Mouse (Mus musculus): ENCODE results near the gene Gpatch1.

The Gpatch1 gene

GRCm38 (mm10) chr7:35314156-35314555 lies 4.1 kb downstream of the Gpatch1 start:
- H3K4me3 ChIP-seq (replicated peaks; ENCODE audit: low read length): no peak overlapping the region
- peaks cover 21% of the 10 kb centered on the region for H3K36me3 ChIP-seq (ENCODE audit: insufficient read depth, low read length)
- peaks cover 28% of the 10 kb centered on the region for H3K4me1 ChIP-seq (replicated peaks; ENCODE audit: low read depth, low read length)
- no peaks in the 10 kb centered on the region for H3K27me3 ChIP-seq (ENCODE audit: insufficient read depth, low read length)
- TF ChIP-seq POU5F1 (IDR thresholded peaks at IDR 0.05; ENCODE audit: borderline replicate concordance, low read length) (no peak), CTCF (conservative IDR thresholded peaks at IDR 0.05; ENCODE audit: low read length) (no peak), NANOG (IDR thresholded peaks at IDR 0.05; ENCODE audit: borderline replicate concordance, low read length) (no peak)
- H3K9me3 ChIP-seq (ENCODE audit: low read length): no peaks in the 10 kb centered on the region

- Histone ChIP-seq H3K4me3 (replicated peaks; ENCODE audit: low read length) (no peak overlapping the region), H3K4me1 (replicated peaks; ENCODE audit: low read depth, low read length) (peaks cover 28% of the 10 kb centered on the region), H3K27me3 (ENCODE audit: insufficient read depth, low read length) (no peaks in the 10 kb centered on the region), H3K36me3 (ENCODE audit: insufficient read depth, low read length) (peaks cover 37% of the 10 kb centered on the region), H3K9me3 (ENCODE audit: low read length) (no peaks in the 10 kb centered on the region)
- TF ChIP-seq POU5F1 (IDR thresholded peaks at IDR 0.05; ENCODE audit: borderline replicate concordance, low read length) (no peak), CTCF (conservative IDR thresholded peaks at IDR 0.05; ENCODE audit: low read length) (no peak), NANOG (IDR thresholded peaks at IDR 0.05; ENCODE audit: borderline replicate concordance, low read length) (no peak)
Measured at GRCm38 (mm10) chr7:35311214-35311613, 7.0 kb downstream of the Gpatch1 start.

DNA sequence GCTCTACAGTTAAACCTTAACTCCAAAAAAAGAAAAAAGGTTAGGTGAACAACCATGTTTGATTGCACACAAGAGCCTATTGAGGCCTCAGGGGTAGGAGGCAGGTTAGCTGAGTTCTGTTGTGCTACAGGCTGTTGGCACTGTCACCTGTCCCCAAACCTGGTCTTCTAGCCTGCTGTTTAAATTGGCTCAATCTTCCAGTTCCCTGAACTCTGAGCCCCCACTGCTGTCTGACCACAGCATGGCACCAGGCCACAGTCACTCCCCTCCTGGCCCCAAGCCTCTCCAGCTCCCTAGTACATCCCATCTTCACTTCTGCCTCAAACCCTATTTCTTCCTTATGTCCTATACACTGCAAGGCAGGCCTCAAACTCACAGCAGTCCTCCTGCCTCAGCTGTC lies 17.4 kb downstream of the Gpatch1 start:
- Histone ChIP-seq H3K27me3 (ENCODE audit: insufficient read depth, low read length) (no peaks in the 10 kb centered on the region), H3K36me3 (ENCODE audit: insufficient read depth, low read length) (peaks cover 67% of the 10 kb centered on the region), H3K4me1 (replicated peaks; ENCODE audit: low read depth, low read length) (0 out of 2 replicates have a peak, but pooled peaks cover 7% of the 10 kb centered on the region), H3K9me3 (ENCODE audit: low read length) (no peaks in the 10 kb centered on the region), H3K4me3 (replicated peaks; ENCODE audit: low read length) (no peak overlapping the region)
- no peak for TF ChIP-seq POU5F1 (IDR thresholded peaks at IDR 0.05; ENCODE audit: borderline replicate concordance, low read length)
- TF ChIP-seq CTCF (conservative IDR thresholded peaks at IDR 0.05; ENCODE audit: low read length): no peak
- no peak for TF ChIP-seq NANOG (IDR thresholded peaks at IDR 0.05; ENCODE audit: borderline replicate concordance, low read length)

- Histone ChIP-seq H3K36me3 (ENCODE audit: insufficient read depth, low read length) (peaks cover 69% of the 10 kb centered on the region), H3K9me3 (ENCODE audit: low read length) (no peaks in the 10 kb centered on the region), H3K4me3 (replicated peaks; ENCODE audit: low read length) (no peak overlapping the region), H3K27me3 (ENCODE audit: insufficient read depth, low read length) (no peaks in the 10 kb centered on the region), H3K4me1 (replicated peaks; ENCODE audit: low read depth, low read length) (peaks cover 9% of the 10 kb centered on the region; the same call in 1 of the 2 replicates)
- TF ChIP-seq NANOG (IDR thresholded peaks at IDR 0.05; ENCODE audit: borderline replicate concordance, low read length) (no peak), POU5F1 (IDR thresholded peaks at IDR 0.05; ENCODE audit: borderline replicate concordance, low read length) (no peak), CTCF (conservative IDR thresholded peaks at IDR 0.05; ENCODE audit: low read length) (no peak)
Measured at GRCm38 (mm10) chr7:35299656-35300055, 18.6 kb downstream of the Gpatch1 start.

DNA sequence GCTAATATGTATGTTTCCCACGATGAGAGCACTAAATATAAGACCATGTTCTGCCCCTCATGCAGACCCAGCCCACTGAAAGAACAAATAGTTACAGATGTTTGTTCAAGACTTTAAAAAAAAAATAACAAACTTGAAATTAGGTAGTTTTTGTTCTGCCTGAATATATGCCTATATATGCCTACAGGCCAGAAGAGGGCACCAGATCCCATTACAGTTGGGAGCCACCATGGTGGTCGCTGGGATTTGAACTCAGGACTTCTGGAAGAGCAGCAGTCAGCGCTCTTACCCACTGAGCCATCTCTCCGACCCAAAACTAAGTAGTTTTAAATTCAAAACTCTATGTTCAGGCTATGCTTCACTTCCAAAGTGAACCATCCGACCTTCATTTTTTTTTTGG lies 20.4 kb downstream of the Gpatch1 start:
- peaks cover 9% of the 10 kb centered on the region; the same call in 1 of the 2 replicates for H3K4me1 ChIP-seq (replicated peaks; ENCODE audit: low read depth, low read length)
- H3K9me3 ChIP-seq (ENCODE audit: low read length): no peaks in the 10 kb centered on the region
- TF ChIP-seq CTCF (conservative IDR thresholded peaks at IDR 0.05; ENCODE audit: low read length) (peak; percentile 31), POU5F1 (IDR thresholded peaks at IDR 0.05; ENCODE audit: borderline replicate concordance, low read length) (no peak), NANOG (IDR thresholded peaks at IDR 0.05; ENCODE audit: borderline replicate concordance, low read length) (no peak)
- peaks cover 77% of the 10 kb centered on the region for H3K36me3 ChIP-seq (ENCODE audit: insufficient read depth, low read length)
- no peaks in the 10 kb centered on the region for H3K27me3 ChIP-seq (ENCODE audit: insufficient read depth, low read length)
- H3K4me3 ChIP-seq (replicated peaks; ENCODE audit: low read length): no peak overlapping the region

GRCm38 (mm10) chr7:35295631-35296030 lies 22.6 kb downstream of the Gpatch1 start:
- TF ChIP-seq CTCF (conservative IDR thresholded peaks at IDR 0.05; ENCODE audit: low read length) (no peak), NANOG (IDR thresholded peaks at IDR 0.05; ENCODE audit: borderline replicate concordance, low read length) (no peak), POU5F1 (IDR thresholded peaks at IDR 0.05; ENCODE audit: borderline replicate concordance, low read length) (no peak)
- no peak overlapping the region for H3K4me3 ChIP-seq (replicated peaks; ENCODE audit: low read length)
- H3K27me3 ChIP-seq (ENCODE audit: insufficient read depth, low read length): no peaks in the 10 kb centered on the region
- no peaks in the 10 kb centered on the region for H3K9me3 ChIP-seq (ENCODE audit: low read length)
- H3K4me1 ChIP-seq (replicated peaks; ENCODE audit: low read depth, low read length): peaks cover 9% of the 10 kb centered on the region; the same call in 1 of the 2 replicates
- peaks cover 78% of the 10 kb centered on the region for H3K36me3 ChIP-seq (ENCODE audit: insufficient read depth, low read length)

DNA sequence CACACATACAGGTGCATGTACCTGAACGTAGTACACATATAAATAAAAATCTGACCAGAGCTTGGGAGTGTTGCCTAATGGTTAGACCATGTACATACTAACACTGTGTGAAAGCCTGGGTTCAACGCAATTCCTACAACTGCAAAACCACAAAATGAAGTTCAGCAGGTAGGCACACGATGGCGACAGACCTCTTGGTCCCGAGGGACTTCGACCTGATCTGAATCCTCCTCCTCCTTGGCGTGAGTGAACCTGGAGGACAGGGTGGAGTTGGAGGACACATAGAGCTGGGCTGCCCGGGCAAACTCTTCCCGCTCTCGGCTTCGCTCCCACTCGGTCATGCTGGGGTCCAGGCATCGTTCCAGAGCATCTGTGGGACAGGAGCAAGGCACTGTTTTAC lies 24.8 kb downstream of the Gpatch1 start:
- H3K9me3 ChIP-seq (ENCODE audit: low read length): no peaks in the 10 kb centered on the region
- no peak for TF ChIP-seq NANOG (IDR thresholded peaks at IDR 0.05; ENCODE audit: borderline replicate concordance, low read length)
- no peak for TF ChIP-seq POU5F1 (IDR thresholded peaks at IDR 0.05; ENCODE audit: borderline replicate concordance, low read length)
- no peak; the same call in 1 of the 2 replicates for TF ChIP-seq CTCF (conservative IDR thresholded peaks at IDR 0.05; ENCODE audit: low read length)

GRCm38 (mm10) chr7:35278933-35279332 lies 39.3 kb downstream of the Gpatch1 start:
- H3K4me3 ChIP-seq (replicated peaks; ENCODE audit: low read length): no peak overlapping the region
- TF ChIP-seq CTCF (conservative IDR thresholded peaks at IDR 0.05; ENCODE audit: low read length) (no peak), NANOG (IDR thresholded peaks at IDR 0.05; ENCODE audit: borderline replicate concordance, low read length) (no peak), POU5F1 (IDR thresholded peaks at IDR 0.05; ENCODE audit: borderline replicate concordance, low read length) (no peak)

More for the DNA sequence above, 24.8 kb downstream of the Gpatch1 start:
- Histone ChIP-seq H3K4me1 (replicated peaks; ENCODE audit: low read depth, low read length) (peaks cover 3% of the 10 kb centered on the region; the same call in 1 of the 2 replicates), H3K27me3 (ENCODE audit: insufficient read depth, low read length) (no peaks in the 10 kb centered on the region), H3K36me3 (ENCODE audit: insufficient read depth, low read length) (peaks cover 84% of the 10 kb centered on the region), H3K4me3 (replicated peaks; ENCODE audit: low read length) (no peak overlapping the region)

GRCm38 (mm10) chr7:35277433-35277832 lies 40.8 kb downstream of the Gpatch1 start:
- H3K4me1 ChIP-seq (replicated peaks; ENCODE audit: low read depth, low read length): no peaks in the 10 kb centered on the region; the same call in 1 of the 2 replicates

More at GRCm38 (mm10) chr7:35278933-35279332, 39.3 kb downstream of the Gpatch1 start:
- no peaks in the 10 kb centered on the region; the same call in 1 of the 2 replicates for H3K4me1 ChIP-seq (replicated peaks; ENCODE audit: low read depth, low read length)
- H3K36me3 ChIP-seq (ENCODE audit: insufficient read depth, low read length): peaks cover 73% of the 10 kb centered on the region
- peaks cover 11% of the 10 kb centered on the region; the same call in 1 of the 2 replicates for H3K9me3 ChIP-seq (ENCODE audit: low read length)
- H3K27me3 ChIP-seq (ENCODE audit: insufficient read depth, low read length): peaks cover 5% of the 10 kb centered on the region; the same call in 1 of the 2 replicates

More at GRCm38 (mm10) chr7:35277433-35277832, 40.8 kb downstream of the Gpatch1 start:
- TF ChIP-seq CTCF (conservative IDR thresholded peaks at IDR 0.05; ENCODE audit: low read length) (no peak), NANOG (IDR thresholded peaks at IDR 0.05; ENCODE audit: borderline replicate concordance, low read length) (no peak)
- Histone ChIP-seq H3K4me3 (replicated peaks; ENCODE audit: low read length) (no peak overlapping the region), H3K27me3 (ENCODE audit: insufficient read depth, low read length) (peaks cover 5% of the 10 kb centered on the region; the same call in 1 of the 2 replicates), H3K36me3 (ENCODE audit: insufficient read depth, low read length) (peaks cover 58% of the 10 kb centered on the region), H3K9me3 (ENCODE audit: low read length) (peaks cover 11% of the 10 kb centered on the region; the same call in 1 of the 2 replicates)
